Mouse (Mus musculus) thymus, postnatal 14 days (tissue): ENCODE measurements around the gene Zeb2.

Source experiments
- DNase-seq: peaks from one replicate; pipeline ENCODE4 v3.0.0; 2021

The Zeb2 gene

GRCm38 (mm10) chr2:45094371-45094967, 22.7 kb downstream of the Zeb2 start:
- DNase-seq: no peak

GRCm38 (mm10) chr2:45093479-45093878, 23.7 kb downstream of the Zeb2 start:
- no peak for DNase-seq

DNA sequence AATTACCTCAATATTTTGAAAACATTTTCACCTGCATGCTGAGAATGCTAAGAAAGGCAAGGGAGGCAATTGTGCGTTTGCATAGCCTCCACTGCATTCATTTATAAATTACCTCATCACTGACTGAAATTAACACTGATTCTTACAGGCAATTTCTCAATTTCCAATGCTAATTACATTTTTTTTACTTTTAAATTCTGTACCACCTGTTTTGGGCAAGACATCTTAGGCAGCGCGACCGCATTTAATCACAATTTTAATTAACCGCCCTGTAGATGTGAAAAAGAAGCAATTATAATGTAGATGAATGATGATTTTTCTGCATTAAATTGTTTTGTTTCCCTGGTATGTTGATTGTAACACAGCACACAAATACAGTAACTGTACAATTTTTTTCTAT, 24.5 kb downstream of the Zeb2 start:
- no peak for DNase-seq

GRCm38 (mm10) chr2:45090529-45091297, 26.5 kb downstream of the Zeb2 start:
- DNase-seq: no peak

- no peak for DNase-seq
These were observed 28.0 kb downstream of the Zeb2 start for GRCm38 (mm10) chr2:45089251-45089530.

DNA sequence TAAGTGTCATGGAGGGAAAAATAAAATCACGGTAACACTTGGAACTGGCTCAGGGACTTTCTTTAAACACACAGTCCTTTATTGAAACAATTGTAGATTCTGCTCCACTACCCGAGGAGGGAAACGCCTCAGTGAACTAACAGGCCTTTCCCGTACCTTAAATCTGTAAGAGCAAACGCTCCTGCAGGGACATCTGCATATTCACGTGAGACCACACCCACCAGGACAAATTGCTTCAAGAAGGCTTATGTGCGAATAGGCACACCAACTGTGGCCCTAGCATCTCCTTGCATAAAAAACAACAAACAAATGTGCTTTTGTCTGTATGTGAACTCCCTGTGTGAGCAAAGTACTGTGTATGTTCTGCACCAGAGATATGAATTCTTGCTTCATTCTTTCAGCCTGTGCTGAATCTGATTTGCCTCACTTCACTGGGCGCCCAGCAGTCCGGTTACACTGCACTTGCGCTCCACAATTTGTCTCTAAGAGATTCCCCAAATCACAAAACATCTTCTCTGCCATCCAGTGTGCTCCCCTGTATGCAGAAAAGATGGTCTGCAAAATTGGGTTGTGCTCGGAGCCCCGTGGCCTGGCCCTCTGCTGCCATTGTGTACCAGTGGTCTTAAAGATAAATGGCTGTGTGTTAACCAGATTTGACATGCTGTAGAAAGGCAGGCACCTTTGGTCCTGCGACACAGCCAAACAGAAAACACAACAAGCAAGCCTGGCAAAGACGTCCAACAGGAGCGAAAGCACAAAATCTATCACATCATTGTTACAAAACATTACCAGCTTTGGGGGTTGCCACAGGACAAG, 28.6 kb downstream of the Zeb2 start:
- DNase-seq: no peak

- DNase-seq: no peak
These were observed 30.0 kb downstream of the Zeb2 start for GRCm38 (mm10) chr2:45087208-45087607.

- no peak for DNase-seq
These were observed 31.5 kb downstream of the Zeb2 start for GRCm38 (mm10) chr2:45085653-45086052.

GRCm38 (mm10) chr2:45083042-45083441, 34.2 kb downstream of the Zeb2 start:
- no peak for DNase-seq

DNA sequence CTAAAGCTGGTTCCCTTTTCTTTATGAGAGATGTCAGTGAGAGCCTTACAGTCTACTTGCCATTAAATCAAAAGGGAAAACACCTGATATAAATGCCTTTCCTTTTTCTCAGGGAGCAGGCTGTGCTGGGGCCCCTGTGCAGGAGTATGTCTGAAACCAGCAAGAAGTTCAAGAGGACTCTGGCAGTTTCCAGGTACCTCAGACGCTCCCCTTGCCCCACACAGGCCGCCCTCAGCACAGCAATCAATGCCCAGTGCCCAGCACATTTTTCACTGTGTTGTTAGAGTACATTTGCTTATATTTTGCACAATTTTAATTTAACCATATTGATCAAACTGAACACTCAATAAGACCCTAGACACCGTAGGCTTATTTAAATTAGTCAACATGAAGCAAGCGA, 35.6 kb downstream of the Zeb2 start:
- no peak for DNase-seq

GRCm38 (mm10) chr2:45077938-45078487, 39.2 kb downstream of the Zeb2 start:
- no peak for DNase-seq

DNA sequence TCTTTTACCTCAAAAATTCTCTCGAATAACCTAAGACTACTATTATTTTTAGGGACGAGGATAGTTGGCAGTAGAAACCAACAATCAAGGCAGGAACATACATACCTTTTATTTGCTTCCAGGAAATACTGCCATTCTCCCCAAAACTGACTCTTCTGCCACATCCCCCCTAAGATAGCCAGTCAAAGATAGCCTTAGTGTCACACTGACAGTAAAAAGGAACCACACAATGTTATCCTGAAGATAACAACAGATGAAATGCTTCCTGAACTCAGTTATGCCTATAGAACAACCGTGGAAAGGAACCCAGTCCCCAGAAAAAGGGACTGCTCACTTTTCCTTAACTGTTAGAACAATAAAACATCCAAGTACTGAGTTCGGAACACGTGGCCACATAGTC, 39.8 kb downstream of the Zeb2 start:
- DNase-seq: no peak

GRCm38 (mm10) chr2:45073025-45073424, 44.2 kb downstream of the Zeb2 start:
- DNase-seq: no peak

DNA sequence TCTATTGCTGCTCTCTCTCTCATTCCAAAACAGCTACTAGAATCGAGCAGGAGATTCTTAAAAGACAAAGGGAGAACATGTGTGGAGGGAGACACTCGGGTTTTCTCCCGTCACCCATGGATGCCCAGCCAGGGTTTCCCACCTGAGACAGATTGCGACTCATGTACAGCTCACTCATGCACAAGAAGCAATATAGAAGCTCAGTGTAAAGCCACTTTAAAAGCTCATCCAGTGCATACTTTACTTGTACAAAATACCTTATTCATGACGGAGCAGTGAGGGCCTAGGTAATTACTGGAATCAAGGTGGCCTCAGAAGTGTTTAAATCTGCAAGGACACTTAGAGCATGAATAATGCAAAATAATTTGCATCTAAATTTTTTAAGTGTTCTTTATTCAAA, 45.9 kb downstream of the Zeb2 start:
- DNase-seq: no peak

DNA sequence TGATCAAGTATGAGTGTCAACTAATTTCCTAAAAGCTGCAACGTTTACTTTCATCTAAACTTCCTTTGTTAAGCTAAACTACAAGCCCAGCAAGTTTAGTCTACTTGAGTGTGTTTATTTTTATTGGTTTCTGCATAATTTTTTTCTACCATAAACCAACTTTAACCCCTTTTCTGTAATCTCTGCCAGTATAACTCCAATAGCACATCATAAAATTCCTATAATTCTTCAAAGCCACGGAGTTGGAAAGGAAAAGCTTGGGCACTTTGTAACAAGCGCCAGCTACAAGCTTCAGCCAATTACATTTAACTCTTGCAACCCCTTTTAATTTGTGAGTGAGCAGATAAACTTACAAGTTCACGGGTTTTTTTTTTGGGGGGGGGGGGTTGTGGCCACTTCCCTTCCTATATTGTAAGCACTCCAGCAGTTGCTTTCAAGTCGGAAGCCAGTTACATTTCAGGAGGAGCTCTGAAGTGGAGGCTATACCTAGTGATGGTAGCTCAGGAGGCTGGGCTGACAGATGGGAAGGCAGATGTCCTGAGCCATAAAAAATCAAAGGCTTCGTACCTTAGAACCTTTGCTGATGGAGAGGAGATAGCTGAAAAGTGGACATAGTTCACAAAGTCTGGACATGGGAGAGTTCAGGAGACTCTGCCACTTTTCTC, 46.5 kb downstream of the Zeb2 start:
- no peak for DNase-seq

- no peak for DNase-seq
These were observed 48.2 kb downstream of the Zeb2 start for GRCm38 (mm10) chr2:45068792-45069550.

DNA sequence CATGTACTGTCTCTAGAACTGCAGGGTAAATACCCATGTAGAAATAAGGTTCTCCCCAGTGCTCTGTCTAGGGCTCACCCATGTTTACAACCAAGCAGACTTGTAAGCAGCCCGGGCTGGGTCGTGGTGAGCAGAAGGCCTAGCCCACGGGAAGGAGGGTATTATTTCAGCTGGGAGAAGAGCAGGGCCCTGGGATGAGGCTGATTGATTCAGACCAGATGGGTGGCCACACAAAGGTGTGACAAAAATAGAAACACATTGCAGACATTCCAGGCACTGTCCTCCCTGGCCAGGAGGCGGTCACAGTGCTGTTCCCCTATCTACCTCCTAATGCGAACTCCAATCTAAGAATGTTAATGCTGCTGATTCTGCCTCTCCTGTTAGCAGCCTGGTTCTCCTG, 50.1 kb downstream of the Zeb2 start:
- no peak for DNase-seq

DNA sequence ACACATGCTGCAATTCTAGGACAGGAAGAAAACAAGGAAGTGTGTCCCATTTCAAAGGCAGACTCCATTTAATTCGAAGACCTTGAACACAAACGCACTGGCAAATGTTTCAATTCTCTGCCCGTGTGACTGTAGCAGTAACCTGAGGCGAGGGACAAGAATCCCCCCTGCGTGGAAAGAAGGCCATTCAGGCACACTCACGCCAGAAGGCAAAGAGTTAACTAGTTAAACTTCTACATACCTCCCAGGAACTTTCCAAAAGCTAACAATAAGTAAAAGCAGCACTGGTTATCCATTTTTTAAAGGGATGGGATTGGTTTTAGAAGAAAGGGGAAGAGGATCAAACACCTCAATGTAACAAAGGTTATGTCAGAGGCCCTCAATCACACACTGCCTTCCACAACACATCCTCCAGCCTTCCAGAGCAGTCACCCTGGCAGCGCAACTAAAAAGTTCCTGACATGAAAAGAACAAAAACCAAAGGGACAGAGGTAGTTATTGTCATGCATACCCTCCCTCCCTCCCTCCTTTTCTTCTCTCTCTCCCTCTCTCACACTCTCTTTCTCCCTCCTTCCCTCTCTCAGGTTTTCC, 53.8 kb downstream of the Zeb2 start:
- DNase-seq: no peak

DNA sequence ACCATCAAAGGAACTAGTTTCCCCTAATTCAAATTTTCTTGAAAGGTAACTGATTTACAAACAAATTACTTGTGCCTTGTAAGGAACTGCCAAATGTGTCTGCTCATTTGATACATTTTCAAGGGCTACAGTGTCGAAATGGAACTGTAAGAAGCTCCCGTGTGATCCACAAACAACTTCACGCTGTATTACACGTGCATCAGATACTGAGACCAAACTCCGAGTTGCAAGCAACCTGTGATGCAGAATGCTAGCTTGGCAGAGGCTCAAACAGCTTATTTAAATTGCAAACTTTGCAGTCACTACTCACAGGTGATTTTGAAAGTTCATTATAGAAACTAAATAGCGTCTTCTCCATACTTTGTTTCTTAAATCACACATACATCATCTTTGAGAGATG, 55.1 kb downstream of the Zeb2 start:
- DNase-seq: no peak

DNA sequence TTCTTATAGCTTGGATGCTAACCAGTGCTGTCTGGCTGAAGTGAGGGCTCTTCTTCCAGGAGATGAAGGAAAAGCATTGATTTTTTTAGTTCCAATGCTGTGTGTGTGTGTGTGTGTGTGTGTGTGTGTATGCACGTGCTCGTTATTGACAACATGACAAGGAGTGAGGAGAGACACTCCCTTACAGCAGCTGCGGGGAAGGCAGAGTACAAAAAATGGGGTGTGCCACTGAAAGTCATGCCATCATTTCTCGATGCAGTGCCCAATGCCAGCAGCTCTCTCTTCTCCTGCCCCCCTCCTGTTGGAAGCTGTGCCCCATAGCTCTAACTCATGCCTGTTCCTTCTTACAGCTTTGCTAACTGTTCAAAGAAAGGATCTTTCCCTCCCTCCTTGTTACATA, 56.4 kb downstream of the Zeb2 start:
- no peak for DNase-seq

DNA sequence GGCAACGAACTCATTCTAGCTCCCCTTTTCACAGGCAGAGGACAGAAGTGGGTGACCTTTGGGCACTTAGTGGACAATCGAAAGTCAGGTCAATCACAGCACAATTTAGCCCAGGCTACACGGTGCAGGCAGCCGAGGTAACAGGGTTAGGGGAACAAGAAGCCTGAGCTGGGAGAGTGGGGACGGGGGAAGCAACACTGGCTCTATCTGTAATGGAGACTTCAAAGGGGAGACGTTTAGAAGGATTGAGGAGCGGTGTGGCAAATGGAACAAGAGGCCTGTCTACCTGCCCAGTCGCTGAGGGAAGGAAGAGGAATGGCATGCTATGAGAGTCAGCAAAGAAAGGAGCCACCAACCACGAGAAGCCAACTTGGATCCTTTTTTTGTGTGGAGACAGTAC, 57.0 kb downstream of the Zeb2 start:
- no peak for DNase-seq

DNA sequence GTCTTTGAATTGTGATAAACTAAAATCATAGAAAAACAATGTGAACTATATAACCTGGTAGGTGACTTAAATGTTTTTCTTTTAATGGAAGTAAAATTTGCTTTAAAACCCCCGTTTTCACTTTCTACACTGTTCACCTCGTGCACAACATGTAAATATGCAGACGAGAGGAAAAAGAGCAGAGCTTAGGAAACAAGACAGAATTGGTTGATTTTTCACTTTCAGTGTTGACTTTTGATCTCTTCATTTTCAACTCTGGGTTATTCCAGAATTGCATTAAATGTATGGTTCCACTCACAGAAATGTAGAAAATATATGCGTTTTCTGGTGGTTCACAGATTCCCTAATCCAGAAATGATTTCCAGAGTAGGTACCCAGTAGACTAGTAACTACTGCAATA, 57.6 kb downstream of the Zeb2 start:
- DNase-seq: no peak
